Mouse (Mus musculus): ENCODE data around the gene Sema6d. TPM values are rescaled to one million over a fixed set of nuclear protein-coding genes. Genes with fewer than 3 reads are reported as not detected.

The Sema6d gene
- total RNA-seq, 2 experiments from 2014 or later = 5.7 to 10.4 TPM

GRCm38 (mm10) chr2:124264309-124264708 is 174.5 kb downstream of the Sema6d start:
- DNase-seq = no peak

DNA sequence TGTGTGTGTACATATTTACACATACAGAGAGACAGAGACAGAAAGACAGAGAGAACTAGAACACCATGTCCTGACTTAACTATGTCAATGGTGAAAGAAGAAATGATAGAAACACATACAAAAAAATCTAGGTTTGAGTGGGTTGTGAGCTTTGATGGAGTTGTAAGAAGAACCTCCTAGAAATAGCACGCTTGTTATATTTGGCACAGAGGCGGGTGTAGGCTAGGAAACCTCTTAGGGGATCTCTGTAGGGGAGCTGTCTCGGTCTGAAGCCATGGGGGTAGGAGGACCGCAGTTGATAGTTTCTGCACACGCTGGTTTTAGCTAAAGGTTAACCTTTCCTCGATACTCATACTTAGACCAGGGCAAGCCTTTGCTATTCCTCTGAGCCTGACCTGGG is 181.4 kb downstream of the Sema6d start:
- Histone ChIP-seq H3K4me3 (no peak overlapping the region), H3K27ac (no peak overlapping the region)
- DNase-seq = no peak
- TF ChIP-seq CTCF (IDR thresholded peaks at IDR 0.05) = no peak
- intact Hi-C loops (cut with DNase I) = no loop called here

More at GRCm38 (mm10) chr2:124264309-124264708, 174.5 kb downstream of the Sema6d start:
- intact Hi-C loops (cut with DNase I) = no loop called here
- Histone ChIP-seq H3K27ac (no peak overlapping the region), H3K4me3 (no peak overlapping the region)
- no peak for TF ChIP-seq CTCF (IDR thresholded peaks at IDR 0.05)

DNA sequence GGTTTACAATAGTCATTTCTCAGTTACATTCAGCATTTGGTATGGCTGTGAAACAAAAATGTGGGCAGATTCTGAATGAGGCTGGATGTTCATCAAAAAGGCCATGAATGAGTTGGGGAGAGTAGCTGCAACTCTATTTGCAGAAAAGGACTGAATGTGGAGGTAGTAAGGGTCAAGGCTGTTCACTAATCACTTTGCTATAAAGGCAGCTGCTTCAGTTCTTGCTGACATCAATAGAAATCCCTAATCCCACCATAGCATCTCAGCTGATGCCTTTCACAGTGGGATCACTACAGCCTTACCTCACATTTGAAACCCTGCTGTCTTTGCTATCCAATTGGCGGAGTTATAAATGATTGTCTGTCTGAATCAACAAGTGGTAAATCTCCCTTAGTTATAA is 187.7 kb downstream of the Sema6d start:
- DNase-seq = no peak
- H3K27ac ChIP-seq = no peak overlapping the region
- no peak overlapping the region for H3K4me3 ChIP-seq
- TF ChIP-seq CTCF (IDR thresholded peaks at IDR 0.05) = no peak
- intact Hi-C loops (cut with DNase I) = no loop called here

- no peak for DNase-seq
- intact Hi-C loops (cut with DNase I) = no loop called here
- no peak overlapping the region for H3K27ac ChIP-seq
- TF ChIP-seq CTCF (IDR thresholded peaks at IDR 0.05) = no peak
- H3K4me3 ChIP-seq = no peak overlapping the region
Observed at GRCm38 (mm10) chr2:124285109-124285508, 195.3 kb downstream of the Sema6d start.

- intact Hi-C loops (cut with DNase I) = no loop called here
- Histone ChIP-seq H3K27ac (no peak overlapping the region), H3K4me3 (no peak overlapping the region)
- DNase-seq = no peak
- no peak for TF ChIP-seq CTCF (IDR thresholded peaks at IDR 0.05)
Observed at GRCm38 (mm10) chr2:124289356-124289755, 199.6 kb downstream of the Sema6d start.

DNA sequence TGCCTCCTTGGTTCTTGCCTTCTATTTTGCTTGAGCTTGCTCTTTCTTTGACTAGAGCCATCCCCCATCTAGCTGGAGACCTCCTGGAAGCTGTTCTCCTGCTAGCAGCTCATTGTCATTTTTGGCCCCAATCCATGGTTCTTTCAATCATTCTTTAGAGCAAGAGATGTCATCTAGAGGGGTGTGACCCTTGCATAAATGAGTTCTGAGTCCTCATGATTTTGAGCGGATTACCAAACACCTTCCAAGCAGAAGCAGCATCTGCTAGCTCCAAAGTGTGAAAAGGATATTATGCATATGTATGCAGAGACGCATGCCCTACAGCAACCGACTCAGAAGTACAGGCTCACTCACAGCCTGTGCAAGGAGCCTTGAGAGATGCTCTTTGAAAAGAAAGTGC is 201.4 kb downstream of the Sema6d start:
- intact Hi-C loops (cut with DNase I) = no loop called here
- no peak for DNase-seq
- Histone ChIP-seq H3K4me3 (no peak overlapping the region), H3K27ac (no peak overlapping the region)
- TF ChIP-seq CTCF (IDR thresholded peaks at IDR 0.05) = no peak

DNA sequence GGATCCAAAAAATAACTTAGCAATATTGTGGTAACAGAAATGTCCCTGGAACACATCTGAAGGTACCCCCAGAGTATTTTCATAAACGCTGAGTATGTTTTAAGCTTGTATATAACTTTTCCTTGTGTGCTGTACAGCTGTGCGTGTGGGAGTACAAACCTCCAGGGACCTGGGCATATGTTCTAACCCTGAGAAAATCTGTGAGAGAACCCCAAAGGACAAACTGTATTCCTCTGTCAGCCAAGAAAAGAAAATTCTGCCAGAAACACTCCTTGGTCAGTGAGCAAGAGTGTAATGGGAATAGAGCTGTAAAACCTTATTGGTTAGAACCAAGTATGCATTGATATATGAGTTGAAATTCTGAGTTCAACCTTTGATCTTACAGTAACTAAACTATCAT is 203.8 kb downstream of the Sema6d start:
- intact Hi-C loops (cut with DNase I) = no loop called here
- Histone ChIP-seq H3K27ac (no peak overlapping the region), H3K4me3 (no peak overlapping the region)
- no peak for DNase-seq
- no peak for TF ChIP-seq CTCF (IDR thresholded peaks at IDR 0.05)

DNA sequence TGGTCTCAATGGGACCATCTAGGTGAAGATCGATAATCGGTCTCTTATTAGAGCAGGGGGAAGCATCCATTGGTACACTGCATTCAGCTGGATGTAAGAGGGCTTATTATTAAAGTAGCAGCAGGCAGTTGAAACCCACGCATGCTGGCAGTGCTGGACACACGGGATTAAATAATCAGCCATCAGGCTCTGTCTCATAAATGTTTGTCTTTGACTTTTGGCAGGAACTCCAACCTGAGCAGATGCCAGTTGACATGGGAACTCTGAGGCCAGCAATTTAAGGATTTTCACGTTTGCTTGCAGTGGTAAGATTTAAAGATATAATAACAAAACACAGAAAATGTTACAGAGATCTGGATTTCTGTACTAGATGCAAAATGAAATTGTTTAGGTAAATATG is 208.6 kb downstream of the Sema6d start:
- TF ChIP-seq CTCF (IDR thresholded peaks at IDR 0.05) = no peak
- intact Hi-C loops (cut with DNase I) = no loop called here
- peak; percentile 23 for DNase-seq

DNA sequence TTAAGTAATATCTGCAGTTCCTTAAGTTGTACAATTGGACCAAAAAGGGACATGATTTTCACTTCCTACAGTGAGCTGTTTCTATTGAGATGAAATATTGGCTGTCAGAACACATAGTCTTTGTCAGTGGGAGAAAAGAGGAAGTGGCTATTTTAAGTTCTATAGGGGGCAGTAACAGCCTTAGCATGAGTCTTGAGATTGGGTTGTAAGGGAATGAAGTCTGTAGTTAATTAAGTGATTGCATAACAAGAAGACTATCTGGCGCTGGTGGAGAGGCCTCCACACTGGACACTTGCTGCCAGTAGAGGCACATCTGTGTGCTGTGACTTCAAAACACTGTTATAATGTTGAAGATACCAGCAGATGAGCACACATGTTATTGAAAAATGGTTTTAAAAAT is 209.1 kb downstream of the Sema6d start:
- Histone ChIP-seq H3K27ac (no peak overlapping the region), H3K4me3 (no peak overlapping the region)
- TF ChIP-seq CTCF (IDR thresholded peaks at IDR 0.05) = peak; percentile 47
- DNase-seq = peak; percentile 23
- intact Hi-C loops (cut with DNase I) = no loop called here

More for the DNA sequence above, 208.6 kb downstream of the Sema6d start:
- H3K4me3 ChIP-seq = no peak overlapping the region
- H3K27ac ChIP-seq = no peak overlapping the region

- no peak for TF ChIP-seq CTCF (IDR thresholded peaks at IDR 0.05)
Observed at GRCm38 (mm10) chr2:124308605-124309004, 218.8 kb downstream of the Sema6d start.

GRCm38 (mm10) chr2:124309361-124310128 is 219.8 kb downstream of the Sema6d start:
- DNase-seq = no peak
- Histone ChIP-seq H3K27ac (no peak overlapping the region), H3K4me3 (no peak overlapping the region)
- intact Hi-C loops (cut with DNase I) = no loop called here
- TF ChIP-seq CTCF (IDR thresholded peaks at IDR 0.05) = no peak

More at GRCm38 (mm10) chr2:124308605-124309004, 218.8 kb downstream of the Sema6d start:
- intact Hi-C loops (cut with DNase I) = no loop called here
- DNase-seq = no peak
- Histone ChIP-seq H3K4me3 (no peak overlapping the region), H3K27ac (no peak overlapping the region)

- H3K27ac ChIP-seq = no peak overlapping the region
- no peak for TF ChIP-seq CTCF (IDR thresholded peaks at IDR 0.05)
Observed at GRCm38 (mm10) chr2:124322528-124323215, 232.9 kb downstream of the Sema6d start.

GRCm38 (mm10) chr2:124324107-124324724 is 234.4 kb downstream of the Sema6d start:
- intact Hi-C loops (cut with DNase I) = no loop called here
- H3K4me3 ChIP-seq = no peak overlapping the region
- H3K27ac ChIP-seq = no peak overlapping the region
- no peak for TF ChIP-seq CTCF (IDR thresholded peaks at IDR 0.05)
- no peak for DNase-seq

More at GRCm38 (mm10) chr2:124322528-124323215, 232.9 kb downstream of the Sema6d start:
- DNase-seq = no peak
- no peak overlapping the region for H3K4me3 ChIP-seq
- intact Hi-C loops (cut with DNase I) = no loop called here
